Mouse (Mus musculus): Measurements from ENCODE around the gene F11. TPM values are rescaled to one million over a fixed set of nuclear protein-coding genes. Genes with fewer than 3 reads are reported as not detected.

The F11 gene
- polyA plus RNA-seq, 1 experiment, result 1.6 TPM

DNA sequence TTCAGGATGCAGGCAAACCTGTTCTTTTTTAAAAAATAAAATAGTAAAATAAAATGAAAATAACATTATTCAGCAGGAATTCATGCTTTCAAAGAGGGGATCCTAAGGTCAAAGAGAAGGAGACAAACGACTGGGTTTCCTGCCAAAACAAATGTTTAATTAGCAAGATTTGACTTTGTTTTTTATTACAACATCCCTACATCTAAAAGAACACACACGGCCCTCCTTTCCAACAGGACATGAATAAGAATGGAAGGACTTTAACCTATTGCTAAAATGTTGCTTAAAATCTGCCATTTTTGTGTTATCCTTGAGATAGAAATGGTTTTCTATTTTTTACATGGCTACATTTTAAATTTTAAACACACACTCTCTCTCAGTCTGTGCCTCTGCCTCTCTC, 8.7 kb downstream of the F11 start:
- H3K27me3 ChIP-seq (ENCODE audit: control insufficient read depth, insufficient read depth, low read length), result no peaks in the 10 kb centered on the region
- no peaks in the 10 kb centered on the region for H3K36me3 ChIP-seq (ENCODE audit: control insufficient read depth, insufficient read depth, low read length)
- no peak for TF ChIP-seq POLR2A (IDR thresholded peaks at IDR 0.05; ENCODE audit: control insufficient read depth, low read depth, low read length)
- no peak for TF ChIP-seq CTCF (IDR thresholded peaks at IDR 0.05; ENCODE audit: control insufficient read depth, insufficient read depth, insufficient replicate concordance, low read depth, low read length)
- H3K4me3 ChIP-seq (ENCODE audit: control insufficient read depth, low read depth, low read length), result no peak overlapping the region
- no peak overlapping the region for H3K27ac ChIP-seq (ENCODE audit: control insufficient read depth, insufficient read depth, low read depth, low read length)
- H3K4me1 ChIP-seq (ENCODE audit: control insufficient read depth, insufficient read depth, low read length), result peaks cover 4% of the 10 kb centered on the region; the same call in 1 of the 2 replicates

DNA sequence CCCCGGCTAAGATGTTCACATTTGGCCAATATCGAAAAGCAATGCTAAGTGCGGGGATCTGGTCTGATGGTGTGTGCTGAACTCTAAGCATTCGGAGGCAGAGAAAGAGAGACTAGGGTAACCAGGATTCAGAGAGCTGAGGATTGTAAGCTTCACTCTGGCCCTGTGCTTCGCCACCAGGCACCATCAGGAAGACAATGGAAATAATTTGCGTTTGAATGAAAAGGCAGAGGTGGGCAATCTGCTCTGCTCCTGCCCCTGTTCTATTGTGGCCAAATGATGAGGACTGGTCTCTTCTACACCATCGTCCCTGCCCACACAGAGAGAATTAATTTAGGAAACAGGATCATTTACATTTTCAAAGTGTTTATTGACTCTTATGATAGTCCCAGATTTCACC, 15.5 kb downstream of the F11 start:
- H3K4me1 ChIP-seq (ENCODE audit: control insufficient read depth, insufficient read depth, low read length), result no peaks in the 10 kb centered on the region
- no peak overlapping the region for H3K27ac ChIP-seq (ENCODE audit: control insufficient read depth, insufficient read depth, low read depth, low read length)
- no peak overlapping the region for H3K4me3 ChIP-seq (ENCODE audit: control insufficient read depth, low read depth, low read length)
- no peak for TF ChIP-seq POLR2A (IDR thresholded peaks at IDR 0.05; ENCODE audit: control insufficient read depth, low read depth, low read length)
- no peak for TF ChIP-seq CTCF (IDR thresholded peaks at IDR 0.05; ENCODE audit: control insufficient read depth, insufficient read depth, insufficient replicate concordance, low read depth, low read length)
- H3K27me3 ChIP-seq (ENCODE audit: control insufficient read depth, insufficient read depth, low read length), result no peaks in the 10 kb centered on the region
- H3K36me3 ChIP-seq (ENCODE audit: control insufficient read depth, insufficient read depth, low read length), result no peaks in the 10 kb centered on the region

- Histone ChIP-seq H3K27me3 (ENCODE audit: control insufficient read depth, insufficient read depth, low read length) (no peaks in the 10 kb centered on the region), H3K27ac (ENCODE audit: control insufficient read depth, insufficient read depth, low read depth, low read length) (no peak overlapping the region), H3K4me3 (ENCODE audit: control insufficient read depth, low read depth, low read length) (no peak overlapping the region), H3K36me3 (ENCODE audit: control insufficient read depth, insufficient read depth, low read length) (no peaks in the 10 kb centered on the region), H3K4me1 (ENCODE audit: control insufficient read depth, insufficient read depth, low read length) (no peaks in the 10 kb centered on the region)
- no peak for TF ChIP-seq CTCF (IDR thresholded peaks at IDR 0.05; ENCODE audit: control insufficient read depth, insufficient read depth, insufficient replicate concordance, low read depth, low read length)
- TF ChIP-seq POLR2A (IDR thresholded peaks at IDR 0.05; ENCODE audit: control insufficient read depth, low read depth, low read length), result no peak
These were observed 22.5 kb downstream of the F11 start for GRCm38 (mm10) chr8:45239363-45239762.

- Histone ChIP-seq H3K27me3 (ENCODE audit: control insufficient read depth, insufficient read depth, low read length) (no peaks in the 10 kb centered on the region), H3K36me3 (ENCODE audit: control insufficient read depth, insufficient read depth, low read length) (no peaks in the 10 kb centered on the region), H3K4me1 (ENCODE audit: control insufficient read depth, insufficient read depth, low read length) (no peaks in the 10 kb centered on the region), H3K4me3 (ENCODE audit: control insufficient read depth, low read depth, low read length) (no peak overlapping the region), H3K27ac (ENCODE audit: control insufficient read depth, insufficient read depth, low read depth, low read length) (no peak overlapping the region)
- TF ChIP-seq CTCF (IDR thresholded peaks at IDR 0.05; ENCODE audit: control insufficient read depth, insufficient read depth, insufficient replicate concordance, low read depth, low read length), result no peak
- no peak for TF ChIP-seq POLR2A (IDR thresholded peaks at IDR 0.05; ENCODE audit: control insufficient read depth, low read depth, low read length)
These were observed 23.5 kb downstream of the F11 start for GRCm38 (mm10) chr8:45238282-45238681.

DNA sequence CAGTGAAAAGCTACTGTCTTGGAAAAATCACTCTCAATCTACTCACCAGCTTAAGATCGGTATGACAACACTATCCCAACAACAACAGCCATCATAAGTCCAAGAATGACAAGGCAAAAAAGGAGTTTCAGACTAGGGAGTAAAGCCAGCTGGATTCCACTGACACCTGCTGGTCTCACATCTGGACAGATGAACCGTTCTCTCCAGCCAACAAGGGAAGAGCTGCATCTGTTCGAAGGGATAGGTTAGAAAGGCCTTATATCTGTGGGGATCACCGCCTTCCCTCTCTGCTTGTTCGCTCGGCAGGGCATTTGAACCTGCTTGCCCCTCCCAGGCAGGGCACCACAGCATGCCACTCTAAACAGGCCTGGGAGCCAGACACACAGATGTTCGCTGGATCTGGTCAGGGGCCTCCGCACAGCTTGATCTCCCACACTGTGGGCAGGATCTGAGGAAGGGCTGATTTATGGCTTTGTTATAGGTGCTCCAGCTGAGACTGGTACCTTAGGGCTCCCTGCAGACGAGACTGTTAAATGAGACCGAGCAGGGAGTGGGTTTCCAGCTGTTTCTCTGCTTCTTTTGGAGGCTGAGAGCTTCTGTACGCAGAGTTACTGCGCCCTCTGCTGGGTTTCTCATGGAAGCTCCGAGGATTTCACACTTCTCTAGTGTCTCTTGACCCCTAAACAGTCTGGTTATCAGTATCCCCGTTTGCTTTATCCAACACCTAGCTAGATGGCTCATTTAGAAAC, 25.5 kb downstream of the F11 start:
- TF ChIP-seq CTCF (IDR thresholded peaks at IDR 0.05; ENCODE audit: control insufficient read depth, insufficient read depth, insufficient replicate concordance, low read depth, low read length), result 0 out of 2 replicates have a peak, but pooled peaks have one; percentile 13
- TF ChIP-seq POLR2A (IDR thresholded peaks at IDR 0.05; ENCODE audit: control insufficient read depth, low read depth, low read length), result no peak
- H3K27me3 ChIP-seq (ENCODE audit: control insufficient read depth, insufficient read depth, low read length), result no peaks in the 10 kb centered on the region
- H3K36me3 ChIP-seq (ENCODE audit: control insufficient read depth, insufficient read depth, low read length), result no peaks in the 10 kb centered on the region
- no peak overlapping the region for H3K4me3 ChIP-seq (ENCODE audit: control insufficient read depth, low read depth, low read length)
- no peaks in the 10 kb centered on the region for H3K4me1 ChIP-seq (ENCODE audit: control insufficient read depth, insufficient read depth, low read length)
- H3K27ac ChIP-seq (ENCODE audit: control insufficient read depth, insufficient read depth, low read depth, low read length), result no peak overlapping the region

DNA sequence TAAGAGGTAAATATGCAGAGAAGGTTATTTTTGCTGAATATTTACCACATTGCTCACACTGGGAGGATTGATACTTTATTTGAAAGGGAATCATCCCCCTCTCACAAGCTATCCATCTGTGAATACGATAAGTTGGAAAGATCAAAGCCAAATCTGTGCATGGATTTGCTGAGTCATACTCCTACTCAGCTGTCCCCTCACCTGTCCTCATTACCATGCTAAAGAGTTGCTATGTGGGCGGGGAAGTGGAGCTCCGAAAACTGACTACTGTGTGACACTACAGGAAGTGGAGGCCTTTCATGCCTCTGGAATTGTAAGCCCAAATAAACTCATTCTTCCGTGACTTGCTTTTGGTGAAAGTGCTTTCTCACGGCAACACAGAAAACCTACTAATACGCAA, 26.6 kb downstream of the F11 start:
- TF ChIP-seq CTCF (IDR thresholded peaks at IDR 0.05; ENCODE audit: control insufficient read depth, insufficient read depth, insufficient replicate concordance, low read depth, low read length) (no peak), POLR2A (IDR thresholded peaks at IDR 0.05; ENCODE audit: control insufficient read depth, low read depth, low read length) (no peak)
- H3K4me1 ChIP-seq (ENCODE audit: control insufficient read depth, insufficient read depth, low read length), result no peaks in the 10 kb centered on the region
- no peak overlapping the region for H3K27ac ChIP-seq (ENCODE audit: control insufficient read depth, insufficient read depth, low read depth, low read length)

GRCm38 (mm10) chr8:45233256-45233655, 28.6 kb downstream of the F11 start:
- Histone ChIP-seq H3K27me3 (ENCODE audit: control insufficient read depth, insufficient read depth, low read length) (no peaks in the 10 kb centered on the region), H3K27ac (ENCODE audit: control insufficient read depth, insufficient read depth, low read depth, low read length) (no peak overlapping the region), H3K4me1 (ENCODE audit: control insufficient read depth, insufficient read depth, low read length) (no peaks in the 10 kb centered on the region), H3K4me3 (ENCODE audit: control insufficient read depth, low read depth, low read length) (no peak overlapping the region), H3K36me3 (ENCODE audit: control insufficient read depth, insufficient read depth, low read length) (no peaks in the 10 kb centered on the region)
- no peak for TF ChIP-seq CTCF (IDR thresholded peaks at IDR 0.05; ENCODE audit: control insufficient read depth, insufficient read depth, insufficient replicate concordance, low read depth, low read length)
- no peak for TF ChIP-seq POLR2A (IDR thresholded peaks at IDR 0.05; ENCODE audit: control insufficient read depth, low read depth, low read length)

More for the DNA sequence above, 26.6 kb downstream of the F11 start:
- Histone ChIP-seq H3K36me3 (ENCODE audit: control insufficient read depth, insufficient read depth, low read length) (no peaks in the 10 kb centered on the region), H3K27me3 (ENCODE audit: control insufficient read depth, insufficient read depth, low read length) (no peaks in the 10 kb centered on the region), H3K4me3 (ENCODE audit: control insufficient read depth, low read depth, low read length) (no peak overlapping the region)
